ENCODE assay signal across 7 mouse cellular contexts in the genomic region with DNA sequence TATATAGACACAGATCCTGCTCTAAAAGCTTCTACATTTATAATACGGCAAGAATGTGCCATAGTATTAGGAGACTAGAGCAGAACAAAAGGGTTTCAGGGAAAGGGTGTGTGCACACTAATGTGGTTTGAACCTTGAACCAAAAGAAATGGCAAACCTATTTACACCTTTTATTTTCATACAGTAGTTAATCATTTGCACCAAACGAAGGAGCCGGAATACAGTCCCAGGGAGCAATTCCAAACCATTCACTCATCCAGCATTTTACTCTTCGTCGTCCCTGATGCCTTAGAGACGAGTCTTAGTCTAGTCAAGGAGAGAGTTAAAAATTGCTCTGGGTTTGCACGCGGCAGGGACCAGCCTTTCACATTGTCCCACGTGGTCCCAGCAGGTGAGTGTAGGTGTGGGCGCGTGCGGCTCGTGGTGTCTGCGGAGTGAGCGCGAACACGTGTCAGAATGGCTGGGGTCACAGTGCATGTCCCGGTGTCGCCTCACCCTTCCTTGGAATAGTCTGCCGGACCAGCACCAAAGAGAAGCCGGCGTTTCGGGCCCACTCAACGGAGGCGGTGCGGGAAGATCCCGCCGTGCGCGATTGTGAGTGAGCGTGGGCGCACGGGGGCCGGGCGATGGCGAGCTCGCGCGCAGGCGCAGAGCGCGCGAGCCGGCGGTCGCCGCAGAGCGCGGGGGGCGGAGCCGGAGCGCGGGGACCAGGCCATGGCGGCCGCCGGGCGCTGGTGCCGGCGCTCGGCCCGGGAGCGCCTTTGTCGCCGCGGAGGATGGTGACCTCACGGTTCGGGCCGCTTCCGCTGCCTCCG. TPM values are rescaled to one million over a fixed set of nuclear protein-coding genes. Genes with fewer than 3 reads are reported as not detected.
DNase-seq lines count a peak whose midpoint lies in the region; ATAC-seq lines count a peak whose summit lies in the region.

A gene (plus strand): TSS at position 684 of the 815 bp plus-strand sequence.

- peak within 1 kb of the TSS; percentile 99 for H3K4me3 ChIP-seq in intestine, embryonic 15.5 days (replicated peaks)

- peaks cover 18% of the 10 kb centered on the region for H3K4me1 ChIP-seq in intestine, embryonic 15.5 days (replicated peaks)

- H3K36me3 ChIP-seq in intestine, embryonic 15.5 days, result no peaks in the 10 kb centered on the region

- ATAC-seq in intestine, embryonic 15.5 days, result peak; percentile 88
- ATAC-seq in megakaryocyte-erythroid progenitor cell, adult 5-6 weeks (replicated peaks; ENCODE audit: low FRiP score, low TSS enrichment, poor library complexity, severe bottlenecking), result peak; percentile 38

- WGBS in intestine, embryonic 15.5 days, result under 1% methylated on average over 69 of the region's 70 CpGs

- intact Hi-C loops in gastrocnemius, postnatal 36 days (cut with DNase I), result loop anchor here (5.0 kb wide), 1 partner anchor 46 kb away; a partner anchor contains a TSS
- intact Hi-C loops in left cerebral cortex, postnatal 14 days (cut with DNase I), result loop anchor here (2.0 kb wide), 1 partner anchor 48 kb away; a partner anchor contains a TSS

- peak; percentile 77 to 80 for DNase-seq in adrenal gland, adult 18-20 months (ENCODE audit: low spot score in 2 of 2)
- DNase-seq in embryo, embryonic 11 days, result peak; percentile 89
- DNase-seq in gastrocnemius, postnatal 36 days, result peak; percentile 60 to 70
- DNase-seq in left cerebral cortex, postnatal 14 days (ENCODE audit: low spot score in 2 of 2), result peak; percentile 78 to 87
- peak; percentile 73 for DNase-seq in right cerebral cortex, postnatal 4 days

- H3K27me3 ChIP-seq in intestine, embryonic 15.5 days (replicated peaks), result no peaks in the 10 kb centered on the region

- H3K9me3 ChIP-seq in intestine, embryonic 15.5 days, result no peaks in the 10 kb centered on the region

- peak within 1 kb of the TSS; percentile 93 for H3K9ac ChIP-seq in intestine, embryonic 15.5 days

- peak within 1 kb of the TSS; percentile 87 for H3K4me2 ChIP-seq in intestine, embryonic 15.5 days (replicated peaks)

- H3K27ac ChIP-seq in intestine, embryonic 15.5 days, result peak within 1 kb of the TSS; percentile 93

RNA-seq across cellular contexts. Expression of the gene that starts here (rescaled TPM):
- 10 to 100 TPM; 47.2 to 61.7 TPM for total RNA-seq in adrenal gland, adult 18-20 months (2021)
- 1 to 10 TPM; 7.0 to 7.1 TPM for total RNA-seq in gastrocnemius, postnatal 36 days (2021)
- polyA plus RNA-seq in intestine, embryonic 15.5 days (2015; fragmentation: Nextera tagmentation; extraction: Ambion mirVana), result 52.1 and 54.8 TPM in 2 replicates
- 100 to 1,000 TPM; 106 to 109 TPM for total RNA-seq in left cerebral cortex, postnatal 14 days (2021)
- total RNA-seq in megakaryocyte-erythroid progenitor cell, adult 5-6 weeks (2014; fragmentation: Nextera tagmentation), result 55.1 and 77.7 TPM in 2 replicates
- 37.7 and 41.5 TPM in 2 replicates for total RNA-seq in megakaryocyte-erythroid progenitor cell, adult 5-6 weeks (2017)

Comparison
In these comparisons a context has a peak if more than half of its experiments do, and no peak if none do; other contexts are left out.
1. Peak in every context shown above with its lines: DNase-seq, ATAC-seq, H3K4me3 ChIP-seq and H3K27ac ChIP-seq.
2. RNA of the gene that starts here (total RNA-seq): 106 to 109 TPM in left cerebral cortex, postnatal 14 days, 47.2 to 61.7 TPM in adrenal gland, adult 18-20 months and 37.7 to 77.7 TPM in megakaryocyte-erythroid progenitor cell, adult 5-6 weeks; 7.0 to 7.1 TPM in gastrocnemius, postnatal 36 days; every median in the first group is over 4 times any median in the second.